Mouse (Mus musculus) heart, adult 11 months (tissue): ENCODE results near the gene Kti12.

Experiments used
- DNase-seq: peaks from one replicate; pipeline ENCODE4 v3.0.0; 2022

Gene Kti12

DNA sequence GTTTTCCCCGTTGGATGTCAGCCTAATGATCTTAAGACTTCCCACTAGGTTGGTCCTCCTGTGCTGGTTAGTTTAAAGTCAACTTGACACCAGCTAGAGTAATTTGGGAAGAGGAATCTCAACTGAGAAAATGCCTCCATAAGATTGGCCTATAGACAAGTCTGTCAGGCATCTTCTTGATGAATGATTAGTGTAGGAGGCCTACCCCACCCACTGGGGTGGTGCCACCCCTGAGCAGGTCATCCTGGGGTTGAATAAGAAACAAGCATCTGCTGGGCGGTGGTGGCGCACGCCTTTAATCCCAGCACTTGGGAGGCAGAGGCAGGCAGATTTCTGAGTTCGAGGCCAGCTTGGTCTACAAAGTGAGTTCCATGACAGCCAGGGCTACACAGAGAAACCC, 26.2 kb downstream of the Kti12 start:
- DNase-seq, result no peak

DNA sequence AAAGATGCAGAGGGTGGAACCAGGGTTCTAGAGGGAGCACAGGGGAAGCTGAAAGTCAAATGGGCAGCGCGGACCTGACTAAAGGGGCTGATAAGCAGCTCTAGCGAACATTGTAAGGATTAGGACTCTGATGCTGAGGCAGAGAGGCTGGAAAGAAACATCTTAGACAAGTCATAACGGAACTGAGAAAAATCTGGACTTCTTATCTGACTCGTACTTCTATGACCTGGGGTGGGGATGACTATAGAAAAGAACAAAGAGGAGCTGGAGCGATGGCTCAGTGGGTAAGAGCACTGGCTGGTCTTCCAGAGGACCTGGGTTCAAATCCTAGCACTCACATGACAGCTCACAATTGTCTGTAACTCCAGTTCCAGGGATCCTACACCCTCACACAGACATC, 30.3 kb downstream of the Kti12 start:
- DNase-seq, result no peak

DNA sequence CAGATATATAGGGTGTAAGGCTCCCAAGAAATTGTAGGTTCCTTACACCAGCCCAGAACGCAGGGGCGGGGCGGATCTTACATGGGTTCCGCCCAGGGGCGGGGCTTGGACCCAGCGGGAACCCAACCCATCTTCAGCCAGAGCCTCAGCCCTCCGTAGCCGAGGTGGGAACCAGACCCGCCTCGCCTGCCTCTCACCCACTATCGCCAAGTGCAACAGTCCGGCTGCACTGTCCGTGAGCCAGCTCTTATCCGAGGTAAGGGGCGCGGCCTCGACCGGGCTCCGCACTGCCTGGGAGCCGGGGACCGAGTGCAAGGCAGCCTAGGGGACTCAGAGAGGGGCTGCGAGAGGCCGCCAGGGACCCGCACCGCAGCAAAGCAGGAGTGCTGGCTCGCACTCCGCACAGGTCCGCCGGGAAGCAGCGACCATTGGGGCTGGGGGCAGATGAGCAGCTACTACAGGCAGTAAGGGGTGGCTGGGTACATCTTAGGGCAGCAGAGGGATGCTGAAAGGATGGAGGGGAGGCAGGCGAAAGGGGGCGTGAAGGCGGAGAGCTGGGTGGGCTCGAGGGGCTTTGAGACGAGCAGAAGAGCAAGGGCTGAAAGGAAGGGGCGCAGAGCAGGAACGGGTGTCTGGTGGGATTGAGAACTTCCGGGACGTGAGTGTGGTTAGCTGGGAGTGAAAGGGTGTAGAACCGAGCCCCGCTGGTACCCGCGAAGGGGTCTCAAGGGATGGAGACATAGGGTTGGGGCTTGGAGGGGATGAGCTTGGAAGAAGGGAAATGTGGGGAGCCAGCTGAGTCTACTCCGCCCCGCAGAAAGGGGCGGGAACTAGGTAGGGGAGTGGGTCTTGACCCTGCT, 31.6 kb downstream of the Kti12 start, which contains the start of gene Rab3b:
Rab3b (plus strand) TSS at position 101 of the 860 bp plus-strand sequence.
- DNase-seq, result peak; percentile 90

DNA sequence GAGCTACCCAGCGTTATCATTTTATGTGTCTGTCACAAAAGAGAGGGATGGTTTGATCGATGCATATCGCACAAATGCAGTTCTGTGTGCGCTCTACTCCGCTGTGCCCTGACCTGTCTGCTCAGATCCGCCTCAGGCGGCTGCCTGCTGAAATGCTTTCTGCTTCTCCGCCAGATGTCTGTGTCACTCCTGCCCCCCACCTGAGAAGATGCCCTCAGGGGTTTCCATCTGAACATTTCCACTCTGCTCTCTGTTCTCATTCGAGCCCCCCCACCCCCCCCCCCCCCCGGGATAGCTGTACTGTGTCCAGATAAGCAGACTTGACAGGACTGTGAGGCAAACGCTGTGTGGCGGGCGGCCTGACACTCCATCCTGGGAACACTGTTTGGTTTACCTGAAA, 36.2 kb downstream of the Kti12 start:
- no peak for DNase-seq

DNA sequence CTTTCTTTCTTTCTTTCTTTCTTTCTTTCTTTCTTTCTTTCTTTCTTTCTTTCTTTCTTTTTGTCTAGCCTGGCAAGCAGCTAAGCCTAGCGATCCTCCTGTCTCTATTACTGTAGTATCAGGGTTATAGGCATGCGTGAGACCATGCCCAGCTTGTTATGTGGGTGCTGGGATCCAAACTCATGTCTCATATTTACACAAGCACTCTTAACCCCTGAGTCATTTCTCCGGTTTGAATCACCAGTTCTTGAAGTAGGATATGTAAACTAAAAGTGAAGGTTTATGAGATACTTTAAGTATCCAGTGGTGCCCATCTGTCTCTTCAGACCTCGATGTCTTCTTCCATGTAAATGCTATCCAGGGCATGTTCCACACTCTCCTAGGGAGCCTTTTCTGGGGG, 39.9 kb downstream of the Kti12 start:
- DNase-seq, result no peak

DNA sequence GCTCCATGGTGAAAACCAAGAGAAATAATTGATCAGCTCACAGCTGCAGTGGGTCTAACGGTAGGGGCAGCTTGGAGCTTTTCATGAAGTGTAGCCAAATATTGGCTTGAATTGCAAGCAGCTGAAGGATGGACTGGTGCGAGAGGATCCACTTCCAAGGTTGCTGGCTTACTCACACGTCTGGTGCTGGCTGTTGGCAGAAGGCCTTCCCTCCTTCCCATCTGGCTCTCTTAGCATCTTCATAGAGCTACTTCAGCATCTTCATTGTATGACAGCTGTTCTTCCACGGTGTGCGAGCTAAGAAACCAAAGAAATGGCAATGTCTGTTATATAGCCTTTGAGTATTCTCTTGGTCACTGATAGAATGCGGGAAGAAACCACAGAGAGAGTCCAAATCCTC, 43.3 kb downstream of the Kti12 start:
- no peak for DNase-seq
